Mouse (Mus musculus): ENCODE measurements at regions not wholly inside any gene's neighbourhood (a gene's known extent, or its start where the extent isn't known, plus 50 kb on each side); places are given as distances from the start of the nearest gene placed in this dataset.
A peak's percentile ranks its signal among the peaks of the same experiment; 100 is the strongest.
"Not testable (repeated sequence)": the region's sequence is repeated elsewhere in the genome, so short reads cannot be mapped to it uniquely, and the experiment has no call there.

DNA sequence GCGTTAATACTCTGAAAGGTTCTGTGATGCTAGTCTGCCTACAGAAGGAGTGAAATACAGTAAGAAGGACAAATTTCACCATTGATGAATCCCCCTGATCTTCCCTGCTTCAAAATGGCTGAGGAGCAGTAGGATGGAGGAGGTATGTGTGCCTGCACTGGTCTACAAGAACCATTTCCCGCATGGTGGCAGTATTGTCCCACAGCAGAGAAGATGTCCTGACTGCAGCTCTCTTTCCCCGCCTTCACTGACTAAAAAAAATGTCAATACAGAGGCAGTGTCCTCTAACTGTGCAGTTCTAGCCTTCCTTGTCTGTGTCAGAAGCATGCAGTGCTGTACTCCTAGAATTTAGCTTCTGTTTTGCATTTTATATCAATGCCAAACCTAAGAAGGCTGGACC, 174.6 kb upstream of the Olfr1324 start:
- DNase-seq (ENCODE audit: low read depth in 2 of 2, low spot score in 2 of 2) = peak in 1 of 2 experiments; percentile 98

DNA sequence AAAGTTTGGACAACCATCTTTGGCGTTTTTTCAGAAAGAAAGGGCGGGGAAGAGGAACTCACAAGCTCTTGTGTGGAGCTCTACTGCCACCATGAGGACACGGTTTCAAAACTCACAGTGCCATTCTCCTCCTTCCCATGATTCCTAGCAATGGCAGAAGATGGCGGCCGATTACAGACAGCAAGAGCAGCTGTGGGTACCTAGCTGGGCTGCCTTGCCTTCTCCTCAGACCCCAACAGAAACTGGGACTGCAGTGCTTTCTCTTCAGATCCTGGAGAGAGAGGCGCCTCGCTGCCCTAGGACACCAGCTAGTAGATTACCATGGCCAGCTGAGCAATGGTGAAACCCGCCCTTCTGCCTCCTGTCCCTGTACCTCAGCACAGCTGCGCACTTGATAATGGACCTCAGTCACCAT, 174.2 kb upstream of the Olfr1324 start:
- peak in 1 of 2 experiments; percentile 65 for DNase-seq (ENCODE audit: low read depth in 2 of 2, low spot score in 2 of 2)

- peak in 1 of 2 experiments; percentile 87 for DNase-seq (ENCODE audit: low read depth in 2 of 2, low spot score in 2 of 2)
These were observed 172.0 kb upstream of the Olfr1324 start for GRCm38 (mm10) chrX:50600262-50600661.

DNA sequence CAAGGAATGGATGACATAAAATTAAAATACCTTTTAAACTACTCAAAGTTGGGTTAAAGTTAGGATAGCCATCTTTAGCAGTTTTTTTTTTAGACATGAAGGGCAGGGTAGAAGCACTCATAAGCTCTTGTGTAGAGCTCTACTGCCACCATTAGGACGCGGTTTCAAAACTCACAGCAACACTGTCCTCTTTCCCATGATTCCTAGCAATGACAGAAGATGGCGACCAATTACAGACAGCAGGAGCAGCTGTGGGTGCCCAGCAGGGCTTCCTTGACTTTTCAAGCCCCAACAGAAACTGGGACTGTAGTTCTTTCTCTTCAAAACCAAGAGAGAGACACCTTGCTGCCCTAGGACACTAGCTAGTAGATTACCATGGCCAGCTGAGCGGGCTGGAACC, 171.5 kb upstream of the Olfr1324 start:
- DNase-seq (ENCODE audit: low read depth in 2 of 2, low spot score in 2 of 2) = peak in 1 of 2 experiments; percentile 65

DNA sequence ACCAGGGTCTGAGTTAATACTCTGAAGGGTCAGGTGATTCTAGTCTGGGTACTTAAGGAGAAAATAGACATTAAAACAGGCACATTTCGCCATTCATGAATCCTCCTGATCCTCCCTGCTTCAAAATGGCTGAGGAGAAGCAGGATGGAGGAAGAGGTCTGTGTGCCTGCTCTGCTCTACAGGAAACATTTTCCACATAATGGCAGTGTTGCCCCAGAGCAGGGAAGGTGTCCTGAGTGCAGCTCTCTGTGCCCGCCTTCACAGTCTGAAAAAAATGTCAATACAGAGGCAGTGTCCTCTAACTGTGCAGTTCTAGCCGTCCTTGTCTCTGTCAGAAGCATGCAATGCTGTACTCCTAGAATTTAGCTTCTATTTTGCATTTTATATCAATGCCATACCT, 169.3 kb upstream of the Olfr1324 start:
- not testable (repeated sequence) for DNase-seq (ENCODE audit: low read depth in 2 of 2, low spot score in 2 of 2)

- DNase-seq (ENCODE audit: low read depth in 2 of 2, low spot score in 2 of 2) = peak in 1 of 2 experiments; percentile 74
These were observed 168.8 kb upstream of the Olfr1324 start for GRCm38 (mm10) chrX:50597105-50597504.

GRCm38 (mm10) chrX:50594976-50595375, 166.7 kb upstream of the Olfr1324 start:
- not testable (repeated sequence) for DNase-seq (ENCODE audit: low read depth in 2 of 2, low spot score in 2 of 2)

DNA sequence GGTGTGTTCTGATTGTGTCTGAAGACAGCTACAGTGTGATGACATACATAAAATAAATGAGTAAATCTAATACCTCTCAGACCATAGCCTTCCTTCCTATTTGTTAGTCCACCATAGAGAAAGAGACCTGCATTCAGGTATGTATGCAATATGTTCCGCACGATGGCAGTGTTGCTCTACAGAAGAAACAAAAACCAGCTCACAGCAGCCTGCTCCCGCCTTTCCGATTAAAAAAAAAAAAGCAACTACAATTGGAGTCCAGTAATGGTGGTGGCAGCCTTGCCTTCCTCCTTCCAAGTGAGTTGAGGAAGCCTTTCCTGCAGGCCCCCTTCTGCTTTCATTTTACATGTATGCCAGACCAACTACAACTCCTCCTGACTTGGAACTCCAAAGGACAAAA, 163.2 kb upstream of the Olfr1324 start:
- DNase-seq (ENCODE audit: low read depth in 2 of 2, low spot score in 2 of 2) = no peak

DNA sequence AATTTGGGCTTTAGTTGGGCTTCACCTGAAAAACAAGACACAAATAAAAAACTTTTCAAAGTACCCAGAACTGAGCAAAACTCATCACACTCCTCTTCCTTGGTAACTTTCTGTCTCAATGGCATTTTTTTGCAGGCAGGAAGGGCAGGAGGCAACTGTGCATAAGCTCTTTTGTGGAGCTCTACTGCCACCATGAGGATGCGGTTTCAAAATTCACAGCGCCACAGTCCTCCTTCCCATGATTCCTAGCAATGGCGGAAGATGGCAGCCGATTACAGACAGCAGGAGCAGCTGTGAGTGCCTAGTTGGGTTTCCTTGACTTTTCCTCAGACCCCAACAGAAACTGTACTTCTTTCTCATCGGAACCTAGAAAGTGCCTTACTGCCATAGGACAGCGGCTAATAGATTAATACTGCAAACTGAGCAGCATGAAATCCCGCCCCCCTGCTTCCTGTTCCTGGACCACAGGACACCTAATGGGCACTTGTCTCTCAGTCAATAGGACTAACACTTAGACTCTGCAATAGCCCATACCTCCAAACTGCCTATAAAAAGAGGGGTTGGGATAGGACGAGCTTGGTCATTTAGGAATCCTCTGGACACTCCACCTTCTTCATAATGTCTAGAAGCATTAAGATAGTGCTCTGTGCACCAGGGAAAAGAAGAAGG, 162.5 kb upstream of the Olfr1324 start:
- no peak for DNase-seq (ENCODE audit: low read depth in 2 of 2, low spot score in 2 of 2)

DNA sequence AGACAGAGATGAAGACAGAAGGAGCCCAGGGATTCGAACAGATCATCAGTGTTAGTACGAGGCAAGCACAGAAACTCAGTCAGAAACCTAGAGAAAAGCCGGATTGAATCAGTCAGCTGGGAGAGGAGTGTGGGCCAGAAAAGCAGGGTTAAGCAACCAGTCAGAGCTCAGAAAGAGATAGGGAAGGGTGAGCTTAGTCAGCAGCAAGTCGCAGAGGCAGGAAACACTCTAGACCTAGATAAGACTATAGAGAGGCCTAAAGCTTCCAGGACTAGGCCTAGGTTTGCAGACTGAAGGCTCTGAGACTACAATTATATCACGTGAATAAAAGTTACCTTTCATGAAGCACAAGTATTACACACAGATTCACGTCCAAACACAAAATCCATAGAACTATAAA, 160.6 kb upstream of the Olfr1324 start:
- DNase-seq (ENCODE audit: low read depth in 2 of 2, low spot score in 2 of 2) = no peak

DNA sequence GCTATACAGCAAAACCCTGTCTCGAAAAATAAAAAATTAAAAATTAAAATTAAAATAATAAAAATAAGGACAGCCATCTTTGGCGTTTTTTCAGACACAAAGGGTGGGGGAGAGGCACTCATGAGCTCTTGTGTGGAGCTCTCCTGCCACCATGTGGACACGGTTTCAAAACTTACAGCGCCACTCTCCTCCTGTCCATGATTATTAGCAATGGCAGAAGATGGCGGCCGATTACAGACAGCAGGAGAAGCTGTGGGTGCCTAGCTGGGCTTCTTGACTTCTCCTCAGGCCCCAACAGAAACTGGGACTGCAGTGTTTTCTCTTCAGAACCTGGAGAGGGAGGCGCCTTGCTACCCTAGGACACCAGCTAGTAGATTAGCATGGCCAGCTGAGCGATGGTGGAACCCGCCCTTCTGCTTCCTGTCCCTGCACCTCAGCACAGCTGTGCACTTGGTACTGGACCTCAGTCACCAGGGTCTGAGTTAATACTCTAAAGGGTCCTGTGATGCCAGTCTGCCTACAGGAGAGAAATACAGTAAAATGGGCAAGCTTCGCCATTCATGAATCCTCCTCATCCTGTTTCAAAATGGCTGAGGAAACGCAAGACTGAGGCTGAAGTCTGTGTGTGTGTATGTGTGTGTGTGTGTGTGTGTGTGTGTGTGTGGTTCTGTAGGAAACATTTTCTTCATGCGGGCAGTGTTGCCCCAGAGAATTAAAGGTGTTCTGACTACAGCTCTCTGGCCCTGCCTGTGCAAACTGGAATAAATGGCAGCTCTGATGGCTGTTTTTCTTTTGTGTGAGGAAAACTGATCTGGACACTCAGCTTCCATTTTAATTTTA, 155.7 kb upstream of the Olfr1324 start:
- peak in 1 of 2 experiments; percentile 52 for DNase-seq (ENCODE audit: low read depth in 2 of 2, low spot score in 2 of 2)

DNA sequence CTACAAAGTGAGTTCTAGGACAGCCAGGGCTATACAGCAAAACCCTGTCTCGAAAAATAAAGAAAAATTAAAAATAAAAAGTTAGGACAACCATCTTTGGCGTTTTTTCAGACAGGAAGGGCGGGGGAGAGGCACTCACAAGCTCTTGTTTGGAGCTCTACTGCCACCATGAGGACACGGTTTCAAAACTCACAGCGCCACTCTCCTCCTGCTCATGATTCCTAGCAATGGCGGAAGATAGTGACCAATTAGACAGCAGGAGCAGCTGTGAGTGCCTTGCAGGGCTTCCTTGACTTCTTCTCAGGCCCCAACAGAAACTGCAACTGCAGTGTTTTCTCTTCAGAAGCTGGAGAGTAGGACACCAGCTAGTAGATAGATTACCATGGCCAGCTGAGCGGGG, 151.9 kb upstream of the Olfr1324 start:
- peak in 1 of 2 experiments; percentile 58 for DNase-seq (ENCODE audit: low read depth in 2 of 2, low spot score in 2 of 2)

GRCm38 (mm10) chrX:50576824-50577223, 148.5 kb upstream of the Olfr1324 start:
- peak in 1 of 2 experiments; percentile 70 for DNase-seq (ENCODE audit: low read depth in 2 of 2, low spot score in 2 of 2)

DNA sequence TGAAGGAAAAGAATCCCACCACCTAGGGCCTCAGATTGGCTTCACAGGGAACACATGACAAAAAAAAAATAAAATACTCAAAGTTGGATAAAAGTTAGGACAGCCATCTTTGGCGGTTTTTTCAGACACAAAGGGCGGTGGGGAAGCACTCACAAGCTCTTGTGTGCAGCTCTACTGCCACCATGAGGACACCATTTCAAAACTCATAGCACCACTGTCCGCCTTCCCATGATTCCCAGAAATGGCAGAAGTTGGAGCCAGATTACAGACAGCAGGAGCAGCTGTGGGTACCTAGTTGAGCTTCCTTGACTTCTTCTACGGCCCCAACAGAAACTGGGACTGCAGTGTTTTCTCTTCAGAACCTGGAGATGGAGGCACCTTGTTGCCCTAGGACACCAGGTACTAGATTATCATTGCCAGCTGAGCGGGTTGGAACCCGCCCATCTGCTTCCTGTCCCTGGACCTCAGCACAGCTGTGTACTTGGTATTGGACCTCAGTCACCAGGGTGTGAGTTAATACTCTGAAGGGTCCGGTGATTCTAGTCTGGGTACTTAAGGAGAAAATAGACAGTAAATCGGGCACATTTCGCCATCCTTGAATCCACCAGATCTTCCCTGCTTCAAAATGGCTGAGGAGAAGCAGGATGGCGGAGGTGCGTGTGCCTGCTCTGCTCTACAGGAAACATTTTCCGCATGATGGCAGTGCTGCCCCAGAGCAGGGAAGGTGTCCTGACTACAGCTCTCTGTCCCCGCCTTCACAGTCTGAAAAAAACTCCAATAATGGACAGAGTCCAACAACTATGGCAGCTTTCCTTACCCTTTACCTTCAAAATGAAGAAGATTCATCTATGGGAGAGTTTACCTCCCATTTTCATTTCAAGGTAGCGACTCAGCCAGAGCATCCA, 144.1 kb upstream of the Olfr1324 start:
- DNase-seq (ENCODE audit: low read depth in 2 of 2, low spot score in 2 of 2) = peak in 1 of 2 experiments; percentile 41

DNA sequence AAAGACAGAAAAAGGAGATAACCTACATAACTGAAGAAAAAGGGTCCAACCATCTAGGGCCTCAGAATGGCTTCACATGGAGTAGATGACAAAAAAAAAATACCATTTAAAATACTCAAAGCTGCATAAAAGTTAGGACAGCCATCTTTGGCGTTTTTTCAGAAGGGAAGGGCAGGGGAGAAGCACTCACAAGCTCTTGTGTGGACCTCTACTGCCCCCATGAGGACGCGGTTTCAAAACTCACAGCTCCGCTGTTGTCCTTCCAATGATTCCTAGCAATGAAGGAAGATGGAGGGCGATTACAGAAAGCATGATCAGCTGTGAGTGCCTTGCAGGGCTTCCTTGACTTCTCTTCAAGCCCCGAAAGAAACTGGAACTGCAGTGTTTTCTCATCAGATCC, 140.8 kb upstream of the Olfr1324 start:
- DNase-seq (ENCODE audit: low read depth in 2 of 2, low spot score in 2 of 2) = peak in 1 of 2 experiments; percentile 42

DNA sequence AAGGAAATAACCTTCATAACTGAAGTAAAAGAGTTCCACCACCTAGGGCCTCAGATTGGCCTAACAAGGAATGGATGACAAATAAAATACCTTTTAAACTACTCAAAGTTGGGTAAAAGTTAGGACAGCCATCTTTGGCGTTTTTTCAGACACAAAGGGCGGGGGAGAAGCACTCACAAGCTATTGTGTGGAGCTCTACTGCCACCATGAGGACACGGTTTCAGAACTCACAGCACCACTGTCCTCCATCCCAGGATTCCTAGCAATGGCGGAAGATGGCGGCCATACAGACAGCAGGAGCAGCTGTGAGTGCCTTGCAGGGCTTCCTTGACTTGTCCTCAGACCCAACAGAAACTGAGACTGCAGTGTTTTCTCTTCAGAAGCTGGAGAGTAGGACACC, 138.0 kb upstream of the Olfr1324 start:
- DNase-seq (ENCODE audit: low read depth in 2 of 2, low spot score in 2 of 2) = peak in 1 of 2 experiments; percentile 85

- not testable (repeated sequence) for DNase-seq (ENCODE audit: low read depth in 2 of 2, low spot score in 2 of 2)
These were observed 136.7 kb upstream of the Olfr1324 start for GRCm38 (mm10) chrX:50565031-50565430.

- peak in 1 of 2 experiments; percentile 49 for DNase-seq (ENCODE audit: low read depth in 2 of 2, low spot score in 2 of 2)
These were observed 132.6 kb upstream of the Olfr1324 start for GRCm38 (mm10) chrX:50560915-50561314.

GRCm38 (mm10) chrX:50550297-50550696, 122.0 kb upstream of the Olfr1324 start:
- DNase-seq (ENCODE audit: low read depth in 2 of 2, low spot score in 2 of 2) = peak in 1 of 2 experiments; percentile 49

GRCm38 (mm10) chrX:50549713-50550112, 121.4 kb upstream of the Olfr1324 start:
- peak in 1 of 2 experiments; percentile 70 for DNase-seq (ENCODE audit: low read depth in 2 of 2, low spot score in 2 of 2)

GRCm38 (mm10) chrX:50537785-50538159, 109.5 kb upstream of the Olfr1324 start:
- not testable (repeated sequence) for DNase-seq (ENCODE audit: low read depth in 2 of 2, low spot score in 2 of 2)
